Mouse (Mus musculus): Measurements from ENCODE around the gene H3f3b.

GRCm38 (mm10) chr11:116065345-116065744 lies 37.6 kb upstream of the H3f3b start:
- TF ChIP-seq POLR2A (IDR thresholded peaks at IDR 0.05; ENCODE audit: borderline replicate concordance, extremely low read depth, insufficient read depth, insufficient read length, poor library complexity, severe bottlenecking) (no peak), CTCF (IDR thresholded peaks at IDR 0.05; ENCODE audit: borderline replicate concordance, extremely low read depth, insufficient read depth, insufficient read length) (no peak)
